Mouse (Mus musculus): ENCODE measurements around the gene Tagln2. TPM values are rescaled to one million over a fixed set of nuclear protein-coding genes. Genes with fewer than 3 reads are reported as not detected.
A peak's percentile ranks its signal among the peaks of the same experiment; 100 is the strongest.

Tagln2 gene
- polyA plus RNA-seq, 1 experiment from 2014 or later, result 53.0 TPM

GRCm38 (mm10) chr1:172549314-172549713 lies 49.5 kb downstream of the Tagln2 start:
- DNase-seq (ENCODE audit: low spot score) (no peak), ATAC-seq (ENCODE audit: low FRiP score) (no peak)
- 14% methylated on average over 2 of the region's 2 CpGs for WGBS
- Histone ChIP-seq H3K4me3 (replicated peaks; ENCODE audit: low read length) (no peak overlapping the region), H3K27me3 (ENCODE audit: control insufficient read depth, insufficient read depth, low read length) (no peaks in the 10 kb centered on the region; the same call in 1 of the 2 replicates), H3K4me1 (replicated peaks; ENCODE audit: control insufficient read depth, insufficient read depth, low read length) (peaks cover 23% of the 10 kb centered on the region), H3K36me3 (replicated peaks; ENCODE audit: control insufficient read depth, insufficient read depth) (no peaks in the 10 kb centered on the region), H3K27ac (no peak overlapping the region), H3K9ac (no peak overlapping the region), H3K9me3 (ENCODE audit: control insufficient read depth, low read length) (no peaks in the 10 kb centered on the region), H3K4me2 (replicated peaks) (peak overlapping the region; percentile 62)

- DNase-seq (ENCODE audit: low spot score), result no peak
- no peaks in the 10 kb centered on the region for H3K36me3 ChIP-seq (replicated peaks; ENCODE audit: control insufficient read depth, insufficient read depth)
- peaks cover 23% of the 10 kb centered on the region for H3K4me1 ChIP-seq (replicated peaks; ENCODE audit: control insufficient read depth, insufficient read depth, low read length)
- no peaks in the 10 kb centered on the region for H3K9me3 ChIP-seq (ENCODE audit: control insufficient read depth, low read length)
- peak overlapping the region; percentile 63 for H3K9ac ChIP-seq
- H3K4me3 ChIP-seq (replicated peaks; ENCODE audit: low read length), result peak overlapping the region; percentile 40
- WGBS, result 3% methylated on average over 8 of the region's 8 CpGs
- no peaks in the 10 kb centered on the region; the same call in 1 of the 2 replicates for H3K27me3 ChIP-seq (ENCODE audit: control insufficient read depth, insufficient read depth, low read length)
- no peak for ATAC-seq (ENCODE audit: low FRiP score)
- peak overlapping the region; percentile 62 for H3K4me2 ChIP-seq (replicated peaks)
- no peak overlapping the region for H3K27ac ChIP-seq
These were observed 49.9 kb downstream of the Tagln2 start for GRCm38 (mm10) chr1:172549717-172550116.

DNA sequence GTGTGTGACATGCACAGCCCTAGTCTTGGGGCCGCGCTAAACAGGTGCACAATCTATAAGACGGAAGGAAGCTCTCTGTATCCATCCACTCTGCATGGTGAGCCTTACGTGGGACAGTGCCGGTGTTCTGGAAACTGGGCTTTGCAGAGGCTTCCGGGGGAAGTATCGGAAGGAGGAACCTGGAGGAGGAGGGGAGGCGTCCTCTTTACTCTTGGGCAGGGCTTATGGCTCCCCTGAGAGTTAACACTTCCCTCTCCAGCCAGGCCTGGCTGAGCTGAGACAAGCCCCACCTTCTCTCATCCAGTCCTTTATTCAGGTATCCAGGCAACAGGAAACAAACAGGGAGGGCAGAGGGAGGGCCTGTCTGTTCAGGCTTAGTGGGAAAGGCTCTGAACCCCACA lies 50.7 kb downstream of the Tagln2 start:
- Histone ChIP-seq H3K9ac (peak overlapping the region; percentile 63), H3K4me3 (replicated peaks; ENCODE audit: low read length) (peak overlapping the region; percentile 40), H3K27me3 (ENCODE audit: control insufficient read depth, insufficient read depth, low read length) (no peaks in the 10 kb centered on the region; the same call in 1 of the 2 replicates), H3K27ac (peak overlapping the region; percentile 49; the same call in 1 of the 2 replicates), H3K9me3 (ENCODE audit: control insufficient read depth, low read length) (no peaks in the 10 kb centered on the region), H3K4me2 (replicated peaks) (peak overlapping the region; percentile 62), H3K4me1 (replicated peaks; ENCODE audit: control insufficient read depth, insufficient read depth, low read length) (peaks cover 23% of the 10 kb centered on the region), H3K36me3 (replicated peaks; ENCODE audit: control insufficient read depth, insufficient read depth) (no peaks in the 10 kb centered on the region)
- 1% methylated on average over 8 of the region's 8 CpGs for WGBS
- peak; percentile 57 for DNase-seq (ENCODE audit: low spot score)
- ATAC-seq (ENCODE audit: low FRiP score), result peak; percentile 83

- no peaks in the 10 kb centered on the region; the same call in 1 of the 2 replicates for H3K27me3 ChIP-seq (ENCODE audit: control insufficient read depth, insufficient read depth, low read length)
- WGBS, result 50% methylated on average over 7 of the region's 7 CpGs
- H3K36me3 ChIP-seq (replicated peaks; ENCODE audit: control insufficient read depth, insufficient read depth), result no peaks in the 10 kb centered on the region
- DNase-seq (ENCODE audit: low spot score) (no peak), ATAC-seq (ENCODE audit: low FRiP score) (no peak)
- no peak overlapping the region for H3K27ac ChIP-seq
- H3K4me3 ChIP-seq (replicated peaks; ENCODE audit: low read length), result peak overlapping the region; percentile 40
- peak overlapping the region; percentile 63; the same call in 1 of the 2 replicates for H3K9ac ChIP-seq
- H3K4me1 ChIP-seq (replicated peaks; ENCODE audit: control insufficient read depth, insufficient read depth, low read length), result peaks cover 23% of the 10 kb centered on the region
- H3K9me3 ChIP-seq (ENCODE audit: control insufficient read depth, low read length), result no peaks in the 10 kb centered on the region
- H3K4me2 ChIP-seq (replicated peaks), result peak overlapping the region; percentile 62
These were observed 51.2 kb downstream of the Tagln2 start for GRCm38 (mm10) chr1:172551009-172551408.

DNA sequence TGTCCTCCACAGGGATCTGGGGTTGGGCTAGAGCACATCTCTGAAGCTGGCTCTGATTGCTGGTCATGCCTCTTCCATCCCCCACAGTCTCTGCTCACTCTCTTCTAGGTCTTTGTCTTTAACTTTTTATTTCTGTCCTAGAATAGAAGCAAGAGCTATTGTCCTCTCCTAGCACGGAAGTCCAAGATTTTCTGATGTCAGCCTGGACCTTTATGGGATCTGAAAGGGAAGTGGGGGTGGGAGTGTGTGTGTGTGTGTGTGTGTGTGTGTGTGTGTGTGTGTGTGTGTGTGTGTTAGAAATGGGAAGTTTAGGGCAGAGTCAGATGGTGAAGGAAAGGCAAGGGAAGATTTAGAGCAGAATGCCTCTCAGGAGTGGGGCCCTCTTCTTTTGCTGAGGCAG lies 52.8 kb downstream of the Tagln2 start:
- Histone ChIP-seq H3K4me3 (replicated peaks; ENCODE audit: low read length) (no peak overlapping the region), H3K27ac (no peak overlapping the region), H3K4me1 (replicated peaks; ENCODE audit: control insufficient read depth, insufficient read depth, low read length) (peaks cover 23% of the 10 kb centered on the region), H3K27me3 (ENCODE audit: control insufficient read depth, insufficient read depth, low read length) (no peaks in the 10 kb centered on the region; the same call in 1 of the 2 replicates), H3K36me3 (replicated peaks; ENCODE audit: control insufficient read depth, insufficient read depth) (no peaks in the 10 kb centered on the region), H3K9me3 (ENCODE audit: control insufficient read depth, low read length) (no peaks in the 10 kb centered on the region), H3K9ac (no peak overlapping the region), H3K4me2 (replicated peaks) (no peak overlapping the region)
- WGBS, result 52% methylated on average over 1 of the region's 1 CpGs
- DNase-seq (ENCODE audit: low spot score), result no peak
- no peak for ATAC-seq (ENCODE audit: low FRiP score)

GRCm38 (mm10) chr1:172555638-172556037 lies 55.8 kb downstream of the Tagln2 start, which contains the start of gene Vsig8:
Gene Vsig8, plus strand, starts transcription at chr1:172555938.
- H3K36me3 ChIP-seq (replicated peaks; ENCODE audit: control insufficient read depth, insufficient read depth), result no peaks in the 10 kb centered on the region
- no peak for DNase-seq (ENCODE audit: low spot score)
- H3K9me3 ChIP-seq (ENCODE audit: control insufficient read depth, low read length), result no peaks in the 10 kb centered on the region
- H3K4me3 ChIP-seq (replicated peaks; ENCODE audit: low read length), result no peak within 1 kb of the TSS
- 86% methylated on average over 11 of the region's 11 CpGs for WGBS
- H3K4me2 ChIP-seq (replicated peaks), result no peak within 1 kb of the TSS
- H3K4me1 ChIP-seq (replicated peaks; ENCODE audit: control insufficient read depth, insufficient read depth, low read length), result peaks cover 8% of the 10 kb centered on the region
- no peak within 1 kb of the TSS for H3K9ac ChIP-seq
- H3K27me3 ChIP-seq (ENCODE audit: control insufficient read depth, insufficient read depth, low read length), result peaks cover 7% of the 10 kb centered on the region
- ATAC-seq (ENCODE audit: low FRiP score), result no peak
- H3K27ac ChIP-seq, result no peak within 1 kb of the TSS

Other genes with a start within 250 kb of the Tagln2 start
- gene Atp1a4, start 241.6 kb upstream of the Tagln2 start, polyA plus RNA-seq (2014; fragmentation: Nextera tagmentation; extraction: Ambion mirVana), result 0.15 TPM in 1 of 2 replicates, not detected in the other
- gene Igsf8, start 238.4 kb upstream of the Tagln2 start, polyA plus RNA-seq (2014; fragmentation: Nextera tagmentation; extraction: Ambion mirVana), result 64.7 and 69.0 TPM in 2 replicates
- 27.9 and 29.5 TPM in 2 replicates for gene Atp1a2, start 202.0 kb upstream of the Tagln2 start, polyA plus RNA-seq (2014; fragmentation: Nextera tagmentation; extraction: Ambion mirVana)
- gene Kcnj9, start 170.7 kb upstream of the Tagln2 start, polyA plus RNA-seq (2014; fragmentation: Nextera tagmentation; extraction: Ambion mirVana), result 1.7 and 2.1 TPM in 2 replicates
- 2.8 and 3.5 TPM in 2 replicates for gene Kcnj10, start 158.8 kb upstream of the Tagln2 start, polyA plus RNA-seq (2014; fragmentation: Nextera tagmentation; extraction: Ambion mirVana)
- 5.6 and 5.9 TPM in 2 replicates for gene Pigm, start 123.5 kb upstream of the Tagln2 start, polyA plus RNA-seq (2014; fragmentation: Nextera tagmentation; extraction: Ambion mirVana)
- 0.15 and 0.26 TPM in 2 replicates for gene Slamf9, start 24.7 kb upstream of the Tagln2 start, polyA plus RNA-seq (2014; fragmentation: Nextera tagmentation; extraction: Ambion mirVana)
- gene Igsf9, start 18.3 kb upstream of the Tagln2 start, polyA plus RNA-seq (2014; fragmentation: Nextera tagmentation; extraction: Ambion mirVana), result 27.6 and 28.5 TPM in 2 replicates
- gene Cfap45, start 20.8 kb downstream of the Tagln2 start, polyA plus RNA-seq (2014; fragmentation: Nextera tagmentation; extraction: Ambion mirVana), result 3.7 and 5.5 TPM in 2 replicates
- 0.75 and 0.90 TPM in 2 replicates for gene Vsig8, start 55.9 kb downstream of the Tagln2 start, polyA plus RNA-seq (2014; fragmentation: Nextera tagmentation; extraction: Ambion mirVana)
- not detected in 2 replicates for gene Slamf8, start 90.5 kb downstream of the Tagln2 start, polyA plus RNA-seq (2014; fragmentation: Nextera tagmentation; extraction: Ambion mirVana)
- gene Fcrl6, start 102.5 kb downstream of the Tagln2 start, polyA plus RNA-seq (2014; fragmentation: Nextera tagmentation; extraction: Ambion mirVana), result 0.10 and 0.19 TPM in 2 replicates
- gene Dusp23, start 132.9 kb downstream of the Tagln2 start, polyA plus RNA-seq (2014; fragmentation: Nextera tagmentation; extraction: Ambion mirVana), result 9.5 and 12.7 TPM in 2 replicates
- gene Crp, start 198.0 kb downstream of the Tagln2 start, polyA plus RNA-seq (2014; fragmentation: Nextera tagmentation; extraction: Ambion mirVana), result 0.41 TPM in 1 of 2 replicates, not detected in the other

Data from hindbrain, embryonic 14.5 days (tissue).